Mouse (Mus musculus): Measurements from ENCODE around the gene Rims1.

The Rims1 gene

DNA sequence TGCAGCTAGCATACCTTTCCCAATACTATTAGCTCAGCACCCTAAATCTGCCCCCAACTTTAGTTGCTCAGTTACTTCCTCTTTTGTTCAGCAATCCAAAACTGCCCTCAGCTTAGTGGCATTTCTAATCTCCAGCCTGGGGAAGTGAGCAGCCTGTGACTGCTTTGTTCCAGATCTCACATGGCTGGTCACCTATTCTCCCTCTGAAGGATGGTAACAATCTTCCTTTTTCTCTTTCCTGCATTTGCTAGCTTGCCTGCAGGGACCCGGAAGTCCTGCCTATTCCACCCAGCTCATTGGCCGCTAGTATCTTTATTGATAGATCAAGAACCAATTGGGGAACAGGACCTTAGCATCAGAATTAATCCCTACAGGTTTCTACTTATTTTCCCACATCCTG, 551.5 kb downstream of the Rims1 start:
- no peak for DNase-seq (ENCODE audit: low read depth, low spot score)

DNA sequence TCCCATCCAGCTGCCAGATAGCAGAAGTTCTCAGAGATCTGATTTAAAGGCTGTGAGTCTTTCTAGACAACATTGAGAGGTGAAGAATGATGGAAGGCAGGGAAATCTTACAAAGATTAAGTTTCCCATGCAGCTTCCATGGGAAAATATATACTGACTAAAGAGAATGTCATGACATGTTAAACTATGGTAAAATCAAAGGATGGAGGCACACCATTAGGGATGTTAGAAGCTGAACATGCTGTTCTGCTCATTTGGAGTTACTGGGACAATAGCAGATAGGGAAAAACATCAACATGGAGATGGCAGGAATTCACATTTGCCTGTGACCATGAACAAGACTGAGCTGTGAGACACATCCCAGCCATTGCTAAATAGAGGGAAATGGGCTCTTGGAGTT, 552.9 kb downstream of the Rims1 start:
- no peak for DNase-seq (ENCODE audit: low read depth, low spot score)

DNA sequence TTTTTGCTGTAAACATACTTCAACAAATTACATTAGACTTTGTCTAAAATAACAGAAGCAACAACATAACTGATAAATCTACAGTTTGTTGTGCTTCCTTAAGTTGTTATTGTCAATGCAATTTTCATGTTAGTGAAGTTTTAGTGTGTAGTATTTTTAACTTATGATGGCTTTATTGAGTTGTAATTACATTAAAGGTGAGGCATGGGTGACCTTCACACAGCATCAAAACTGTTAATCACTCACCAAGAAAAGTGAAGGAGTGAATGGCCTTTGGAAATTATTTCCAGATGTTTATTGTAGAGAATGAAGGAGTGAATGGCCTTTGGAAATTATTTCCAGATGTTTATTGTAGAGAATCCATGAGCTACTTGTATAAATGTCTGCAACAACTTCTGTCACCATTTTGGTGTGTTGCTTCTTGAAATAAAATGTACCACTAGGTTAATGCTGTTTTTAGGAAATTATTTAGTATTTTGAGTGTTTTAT, 556.9 kb downstream of the Rims1 start:
- no peak for DNase-seq (ENCODE audit: low read depth, low spot score)

DNA sequence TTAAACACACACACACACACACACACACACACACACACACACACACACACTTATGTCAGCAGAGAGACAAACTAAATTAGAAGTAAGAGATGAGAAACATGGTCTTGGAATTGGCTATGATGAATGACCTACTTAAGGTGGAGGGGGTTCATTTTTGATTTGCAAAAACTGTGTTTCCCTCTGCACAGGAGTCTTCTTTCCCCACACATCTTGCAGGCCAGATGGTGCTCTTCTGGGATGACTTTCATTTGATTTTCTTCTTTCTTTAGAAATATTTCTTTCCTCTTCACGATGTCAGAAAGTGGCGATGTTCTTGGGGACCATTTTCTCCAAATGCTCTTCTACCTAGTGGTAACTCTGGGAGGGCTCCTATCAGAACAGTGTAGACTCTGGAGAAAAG, 560.0 kb downstream of the Rims1 start:
- DNase-seq (ENCODE audit: low read depth, low spot score), result no peak

Data from retina, adult 2 months (tissue).